Mouse (Mus musculus) CD4-positive, CD25-positive, alpha-beta regulatory T cell, adult 2 months (primary cell): ENCODE measurements around the gene Ivd.

ENCODE experiments used
- DNase-seq: peaks from one replicate; pipeline ENCODE4 v3.0.0-alpha.2; 2012; ENCODE audit warnings: low read depth, low spot score

The Ivd gene

DNA sequence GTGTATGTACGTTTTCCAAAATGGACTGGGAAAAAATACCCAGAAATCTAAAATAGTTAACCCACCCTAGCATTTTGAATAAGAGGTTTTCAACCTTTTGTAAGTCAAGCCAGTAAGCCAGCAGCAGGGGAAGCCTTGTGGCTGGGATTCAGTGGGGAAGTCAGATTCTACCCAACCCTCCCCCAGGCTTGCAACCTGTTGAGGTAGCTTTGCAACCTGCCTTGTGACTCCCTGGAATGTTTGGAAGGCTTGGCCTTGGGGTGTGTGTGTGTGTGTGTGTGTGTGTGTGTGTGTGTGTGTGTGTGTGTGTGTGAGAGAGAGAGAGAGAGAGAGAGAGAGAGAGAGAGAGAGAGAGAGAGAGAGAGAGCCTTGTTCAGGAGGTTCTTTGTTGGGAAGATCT is 47.4 kb downstream of the Ivd start:
- DNase-seq, result no peak

DNA sequence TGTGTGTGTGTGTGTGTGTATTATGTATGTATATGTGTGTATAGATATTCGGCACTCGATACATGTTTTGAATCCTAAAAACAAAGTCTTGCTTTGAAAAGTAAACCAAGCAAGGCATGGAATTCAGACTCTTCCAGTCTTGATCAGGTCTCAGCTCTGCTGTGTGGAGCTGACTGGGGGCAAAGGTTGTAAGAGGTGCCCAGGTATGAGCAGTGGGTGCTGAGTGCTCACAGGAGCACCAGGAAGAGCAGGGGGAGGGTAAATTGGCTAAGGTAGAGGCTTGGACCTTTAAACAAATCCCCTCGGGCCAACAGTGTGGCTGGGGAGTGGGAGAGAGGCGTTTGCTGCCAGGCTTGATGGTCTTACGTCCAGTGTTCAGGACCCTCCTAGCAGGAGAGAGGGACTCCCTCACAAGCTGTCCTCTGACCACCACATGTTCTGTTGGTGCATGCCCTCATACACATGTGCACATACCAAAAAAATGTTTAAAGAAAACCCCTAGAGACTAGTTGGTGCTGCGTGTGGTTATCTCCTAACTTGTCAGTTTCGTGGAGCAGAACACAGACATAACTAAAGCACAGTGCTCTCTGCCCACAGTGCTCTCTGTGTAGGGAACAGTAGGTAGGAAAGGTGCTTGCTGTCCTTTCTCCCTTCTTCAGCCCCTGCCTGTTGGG is 49.0 kb downstream of the Ivd start:
- DNase-seq, result no peak

DNA sequence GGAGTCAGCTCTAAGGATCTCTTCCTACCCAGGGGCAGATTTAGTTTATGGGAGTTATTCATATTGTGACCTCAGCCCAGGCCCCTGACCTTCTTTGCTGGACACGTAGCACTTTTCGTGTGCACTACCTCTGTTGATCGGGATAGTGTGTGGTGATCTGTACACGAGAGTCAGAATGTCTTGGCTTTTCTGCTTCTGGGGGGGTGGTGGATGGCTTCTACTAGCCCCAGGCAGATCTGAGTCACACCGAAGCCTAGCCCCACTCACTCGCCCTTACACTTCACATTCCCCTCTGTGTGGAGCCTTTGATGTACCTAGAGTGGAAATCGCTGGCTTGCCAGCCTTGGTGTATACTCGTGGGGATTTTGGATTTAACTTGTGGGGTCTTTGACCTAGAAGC is 51.0 kb downstream of the Ivd start:
- no peak for DNase-seq

DNA sequence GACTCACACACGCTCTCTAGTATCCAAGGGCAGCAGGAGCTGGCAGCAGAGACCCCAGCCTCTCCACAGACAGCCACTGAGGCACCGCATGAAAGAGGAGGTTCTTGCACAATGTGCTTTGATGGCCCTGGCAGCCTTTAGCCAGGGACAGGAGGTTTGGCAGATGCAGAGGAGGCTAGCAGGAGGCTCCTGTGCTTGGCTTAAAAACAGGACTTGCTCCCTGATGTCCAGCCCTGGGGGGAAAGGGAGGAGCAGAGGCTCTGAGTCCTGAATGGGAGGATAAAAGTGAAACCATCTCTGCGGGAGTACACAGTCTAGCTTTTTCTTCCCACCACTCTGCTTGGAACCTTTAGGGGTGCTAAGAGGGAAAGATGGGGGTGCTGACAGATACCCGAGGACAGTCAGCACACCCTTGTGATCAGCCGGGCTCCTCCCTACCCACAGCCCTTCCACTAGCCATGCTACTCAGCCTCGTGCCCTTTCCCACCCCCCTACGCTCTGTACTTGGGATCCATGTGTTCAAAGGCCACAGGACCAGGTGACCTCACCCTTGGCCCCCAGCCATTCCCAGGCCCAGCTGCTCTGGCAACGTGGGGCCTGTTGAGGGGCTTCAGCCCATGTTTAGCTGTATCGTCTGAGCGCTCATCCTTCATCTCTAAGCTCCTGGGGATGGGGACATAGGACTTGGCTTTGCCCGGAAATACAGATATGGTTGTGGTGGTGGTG is 52.0 kb downstream of the Ivd start:
- no peak for DNase-seq

DNA sequence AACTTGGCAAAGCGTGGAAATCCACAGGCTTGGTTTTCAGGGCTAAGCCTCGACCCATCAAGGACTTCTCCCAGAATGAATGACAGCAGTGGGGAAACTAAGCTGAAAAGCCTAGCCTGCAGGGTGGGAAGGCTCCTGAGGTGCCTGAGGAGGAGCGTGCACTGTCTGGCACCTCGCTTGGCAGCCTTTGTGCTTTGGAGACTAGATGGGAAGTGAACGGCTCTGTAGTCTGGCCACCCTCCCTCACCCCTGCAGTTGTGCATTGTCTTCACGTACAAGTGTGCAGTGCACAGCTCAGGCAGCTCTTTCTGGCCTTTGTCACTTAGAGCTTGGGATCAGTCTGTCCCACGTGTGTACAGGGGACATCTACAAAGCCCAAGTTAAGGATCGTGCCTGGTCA is 52.9 kb downstream of the Ivd start:
- no peak for DNase-seq

DNA sequence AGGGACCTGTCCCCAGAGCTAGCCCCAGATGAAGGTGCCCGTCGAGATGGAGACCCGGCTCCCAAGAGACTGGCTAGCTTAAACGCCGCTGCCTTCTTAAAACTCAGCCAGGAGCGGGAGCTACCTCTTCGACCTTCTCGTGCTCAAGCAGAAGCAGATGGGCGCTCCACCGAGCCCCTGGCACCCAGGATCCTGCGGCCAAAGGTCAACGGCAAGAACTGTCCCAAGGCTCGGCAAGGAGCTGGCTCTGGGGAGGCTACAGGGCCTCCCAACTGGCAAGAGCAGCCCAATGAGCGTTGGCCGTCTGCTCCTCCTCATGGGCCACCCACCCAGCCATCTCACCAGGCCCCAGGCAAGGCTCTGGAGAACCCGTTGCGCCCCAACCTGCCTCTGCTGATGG is 54.7 kb downstream of the Ivd start:
- DNase-seq, result no peak

DNA sequence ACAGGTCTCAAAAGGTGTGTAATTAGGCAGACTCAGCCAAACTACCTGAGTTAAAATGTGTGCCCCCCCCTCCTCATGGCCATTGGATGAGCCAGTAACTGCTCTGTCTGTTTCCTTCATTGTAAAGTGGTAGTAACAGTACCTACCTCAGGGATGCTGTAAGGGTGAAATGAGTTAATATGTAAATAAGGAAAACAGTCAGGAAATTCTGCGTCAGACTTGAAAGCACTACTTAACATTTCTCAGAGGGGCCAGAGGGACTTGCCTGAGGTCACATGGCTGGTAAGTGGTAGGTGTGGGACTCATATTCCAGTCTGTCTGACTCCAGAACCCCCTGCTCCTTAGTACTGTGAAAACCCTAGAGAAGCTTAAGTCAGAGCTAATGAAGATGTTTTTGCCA is 56.8 kb downstream of the Ivd start:
- DNase-seq, result no peak

DNA sequence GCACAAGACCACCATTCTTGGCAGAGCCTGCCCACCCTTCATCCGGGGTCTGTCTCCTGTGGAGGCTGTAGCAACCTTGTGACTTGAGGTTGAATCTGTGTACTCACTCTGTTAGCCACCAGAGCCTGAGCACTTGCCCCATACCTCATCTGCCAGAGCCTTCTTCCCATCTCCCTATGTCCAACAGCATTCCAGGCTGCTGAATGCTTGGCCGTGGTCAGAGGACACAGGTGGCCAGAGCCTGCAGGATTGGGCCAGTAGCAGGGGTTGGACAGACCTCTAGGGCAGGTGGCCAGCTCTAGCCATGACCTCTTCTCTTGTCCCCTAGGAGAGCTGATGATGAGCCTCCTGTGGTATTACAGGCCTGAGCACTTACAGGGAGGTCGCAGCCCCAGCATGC is 58.7 kb downstream of the Ivd start:
- no peak for DNase-seq

DNA sequence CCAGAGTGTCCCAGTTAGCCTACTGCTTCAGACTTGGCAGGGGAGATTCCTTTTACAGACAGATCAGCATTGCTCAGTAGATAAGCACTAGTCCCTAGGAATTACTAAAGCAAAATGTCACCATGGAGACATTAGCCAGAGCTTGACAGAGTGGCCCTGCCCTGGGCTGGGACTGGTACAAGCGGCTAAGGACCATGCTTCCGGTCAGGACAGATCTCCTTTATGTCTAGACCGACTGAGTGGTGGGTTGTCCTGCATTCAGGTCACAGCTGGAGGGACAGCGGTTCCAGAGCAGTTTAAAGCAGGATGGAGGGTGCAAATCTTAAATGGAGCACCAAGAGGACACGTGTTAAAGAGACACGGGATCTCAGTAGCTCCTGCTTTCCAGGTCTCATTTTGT is 64.2 kb downstream of the Ivd start:
- no peak for DNase-seq

DNA sequence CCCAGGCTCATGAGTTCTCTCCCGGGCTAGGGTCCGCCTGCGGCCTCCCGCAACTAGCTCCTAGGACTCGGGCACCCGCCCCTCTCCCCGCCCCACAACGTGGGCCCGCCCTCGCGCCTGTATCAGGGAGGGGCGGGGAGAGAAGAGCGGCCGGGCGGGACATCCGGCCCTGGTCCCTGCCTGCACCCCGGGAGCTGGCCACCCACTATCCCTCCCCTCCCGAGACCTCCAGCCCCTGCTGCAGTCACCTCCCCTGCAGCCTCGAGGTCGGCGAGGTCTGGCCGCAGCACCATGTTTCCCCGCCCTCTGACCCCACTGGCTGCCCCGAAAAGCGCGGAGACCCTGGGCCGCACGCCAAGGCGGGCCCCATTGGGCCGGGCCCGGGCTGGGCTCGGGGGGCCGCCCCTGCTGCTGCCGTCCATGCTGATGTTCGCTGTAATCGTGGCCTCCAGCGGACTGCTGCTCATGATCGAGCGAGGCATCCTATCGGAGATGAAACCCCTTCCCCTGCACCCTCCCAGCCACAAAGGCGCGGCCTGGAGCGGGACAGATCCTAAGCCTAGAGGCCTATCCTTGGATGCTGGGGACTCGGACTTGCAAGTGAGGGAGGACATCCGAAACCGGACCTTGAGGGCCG is 64.7 kb downstream of the Ivd start, which contains the start of gene Chst14:
Gene Chst14 (plus strand): TSS at position 136 of the 637 bp plus-strand sequence.
- DNase-seq, result peak; percentile 77

DNA sequence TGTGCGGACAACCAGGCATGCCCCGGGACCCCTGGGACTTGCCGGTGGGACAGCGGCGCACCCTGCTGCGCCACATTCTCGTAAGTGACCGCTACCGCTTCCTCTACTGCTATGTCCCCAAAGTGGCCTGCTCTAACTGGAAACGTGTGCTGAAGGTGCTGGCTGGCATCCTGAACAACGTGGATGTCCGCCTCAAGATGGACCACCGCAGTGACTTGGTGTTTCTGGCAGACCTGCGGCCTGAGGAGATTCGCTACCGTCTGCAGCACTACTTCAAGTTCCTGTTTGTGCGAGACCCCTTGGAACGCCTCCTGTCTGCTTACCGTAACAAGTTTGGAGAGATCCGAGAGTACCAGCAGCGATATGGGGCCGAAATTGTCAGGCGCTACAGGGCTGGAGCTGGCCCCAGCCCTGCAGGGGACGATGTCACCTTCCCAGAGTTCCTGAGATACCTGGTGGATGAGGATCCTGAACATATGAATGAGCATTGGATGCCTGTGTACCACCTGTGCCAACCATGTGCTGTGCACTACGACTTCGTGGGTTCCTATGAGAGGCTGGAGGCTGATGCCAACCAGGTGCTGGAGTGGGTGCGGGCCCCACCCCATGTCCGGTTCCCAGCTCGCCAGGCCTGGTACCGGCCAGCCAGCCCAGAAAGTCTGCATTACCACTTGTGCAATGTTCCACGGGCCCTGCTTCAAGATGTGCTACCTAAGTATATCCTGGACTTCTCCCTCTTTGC is 65.4 kb downstream of the Ivd start:
- no peak for DNase-seq
